Mouse (Mus musculus): ENCODE measurements around the gene Procr.

Gene Procr

DNA sequence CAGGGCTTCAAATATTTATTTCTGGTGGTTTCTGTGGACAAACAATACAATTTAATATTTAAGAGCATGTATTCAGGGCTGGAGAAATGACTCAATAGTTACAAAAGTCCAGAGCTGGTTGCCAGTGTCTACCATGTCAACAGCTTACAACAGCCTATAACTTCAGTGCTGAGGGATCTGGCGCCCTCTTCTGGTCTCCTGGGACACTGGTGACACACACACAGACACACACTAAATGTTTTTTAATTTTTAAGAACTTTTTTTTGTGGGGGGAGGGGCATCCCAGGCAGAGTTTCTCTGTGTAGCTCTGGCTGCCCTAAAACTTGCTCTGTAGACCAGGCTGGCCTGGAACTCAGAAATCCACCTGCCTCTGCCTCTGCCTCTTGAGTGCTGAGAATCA, 4.8 kb downstream of the Procr start:
- no peak for DNase-seq (ENCODE audit: low read depth, low spot score)

DNA sequence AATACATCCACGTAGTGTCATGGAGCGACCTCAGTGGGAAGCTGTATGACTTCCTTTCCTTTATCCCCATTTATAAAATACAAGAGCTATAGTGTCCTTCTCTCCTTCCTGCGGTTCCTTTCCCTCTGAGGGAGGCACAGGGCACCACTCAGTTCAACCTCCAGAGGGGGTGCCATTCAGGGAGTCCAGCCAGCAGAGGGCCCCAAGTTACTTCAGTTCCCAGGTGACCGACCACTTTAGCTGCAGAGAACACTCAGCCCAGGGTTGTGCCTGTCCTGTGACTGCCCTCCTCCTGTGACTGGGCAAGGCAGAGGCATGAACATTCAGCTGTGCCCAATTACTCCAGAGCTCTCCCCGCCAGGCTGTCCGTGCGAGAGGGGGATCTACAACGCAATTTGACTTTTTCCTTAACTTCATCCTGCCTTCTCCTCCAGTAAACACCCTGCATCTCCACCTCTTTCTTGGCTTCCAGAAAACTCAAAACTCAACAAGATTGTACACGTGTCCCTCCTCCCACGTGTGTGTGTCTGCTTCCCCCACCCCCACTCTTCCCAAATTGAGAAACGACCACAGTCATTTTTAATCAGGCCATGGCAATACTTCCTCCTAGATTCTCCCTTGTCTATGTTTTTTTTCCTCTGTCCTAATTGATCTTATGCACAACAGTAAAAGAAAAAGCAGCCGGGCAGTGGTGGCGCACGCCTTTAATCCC, 6.1 kb downstream of the Procr start:
- DNase-seq (ENCODE audit: low read depth, low spot score), result no peak

DNA sequence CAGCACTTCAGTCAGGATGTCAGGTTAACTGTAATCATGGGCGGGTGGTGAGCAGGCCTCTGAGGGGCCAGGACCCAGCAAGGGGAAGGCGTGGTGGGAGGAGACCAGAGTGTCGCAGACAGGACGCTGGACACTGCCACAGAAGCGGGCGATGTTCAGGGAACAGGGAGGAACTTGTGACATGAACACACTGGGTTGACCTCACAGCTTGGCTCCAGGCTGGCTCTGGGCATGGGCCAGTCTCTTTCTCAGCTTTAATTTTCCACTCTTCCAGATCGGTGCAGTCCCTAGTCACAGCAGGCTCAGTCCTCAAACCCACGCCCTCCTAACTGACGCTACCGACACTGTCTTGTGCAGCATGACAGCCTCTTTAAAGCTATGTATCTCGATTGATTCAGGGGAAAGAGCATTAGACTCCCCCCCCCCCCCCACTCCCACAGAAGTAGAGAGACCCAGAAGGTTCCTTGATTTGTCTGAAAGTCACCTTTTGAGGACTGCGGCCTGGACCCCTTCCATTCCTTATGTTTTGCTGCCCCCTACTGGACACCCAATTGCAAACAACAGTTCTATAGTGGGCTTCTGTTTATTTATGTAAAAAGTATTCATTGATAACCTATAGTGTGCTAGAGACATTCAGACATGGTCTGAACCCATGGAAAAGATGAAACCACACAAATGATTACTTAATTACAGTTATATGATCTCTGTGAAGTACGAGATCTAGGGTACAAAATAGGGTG, 13.9 kb downstream of the Procr start:
- DNase-seq (ENCODE audit: low read depth, low spot score), result no peak

DNA sequence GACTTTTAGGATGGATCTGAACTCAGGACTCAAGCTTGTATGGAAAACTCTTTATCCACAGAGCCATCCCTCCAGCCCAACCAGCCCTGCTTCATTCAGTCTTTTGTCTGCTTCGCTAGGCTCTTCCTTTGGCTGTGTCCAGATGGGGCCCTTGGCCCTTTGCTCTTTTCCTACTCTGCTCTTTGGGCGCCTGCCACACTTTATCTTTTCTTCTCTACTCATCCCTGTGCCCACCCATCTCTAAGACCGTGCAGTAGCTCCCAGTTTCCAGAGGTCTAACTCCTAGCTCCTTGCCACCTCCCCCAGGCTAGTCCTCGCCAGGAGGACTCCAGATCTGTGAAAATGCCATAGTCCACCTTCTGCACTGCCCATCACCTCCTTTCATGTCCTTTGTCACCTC, 22.7 kb downstream of the Procr start:
- DNase-seq (ENCODE audit: low read depth, low spot score), result no peak

DNA sequence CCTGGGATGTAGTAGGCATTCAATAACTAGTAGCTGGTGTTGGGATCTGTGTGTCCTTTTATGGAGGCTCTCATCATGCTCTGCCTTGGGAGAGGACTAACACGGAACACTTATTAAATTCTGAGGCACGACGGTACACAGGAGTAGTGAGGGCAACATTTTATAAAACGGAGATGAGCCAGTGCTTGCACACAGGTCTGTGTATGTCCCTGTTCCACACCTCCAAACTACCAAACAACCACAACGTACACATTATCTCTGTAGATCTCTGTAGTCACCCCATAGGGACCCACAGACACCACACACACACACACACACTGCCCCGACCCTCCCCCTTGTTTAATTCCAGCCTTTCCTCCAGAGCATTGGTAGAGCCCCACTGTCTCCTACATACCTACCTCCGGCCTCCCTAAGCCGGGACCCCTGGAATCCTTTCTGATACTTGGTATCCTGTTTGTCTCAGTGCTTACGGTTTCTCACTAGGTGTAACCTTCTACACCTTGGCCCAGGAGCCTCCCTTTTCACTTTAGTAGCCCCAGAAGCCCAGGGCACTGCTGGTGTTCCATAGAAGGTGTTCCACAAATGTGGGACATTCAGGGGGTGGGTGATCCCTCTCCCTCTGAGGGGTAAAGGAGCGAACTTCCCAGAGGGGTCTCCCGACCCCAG, 23.5 kb downstream of the Procr start:
- DNase-seq (ENCODE audit: low read depth, low spot score), result no peak

DNA sequence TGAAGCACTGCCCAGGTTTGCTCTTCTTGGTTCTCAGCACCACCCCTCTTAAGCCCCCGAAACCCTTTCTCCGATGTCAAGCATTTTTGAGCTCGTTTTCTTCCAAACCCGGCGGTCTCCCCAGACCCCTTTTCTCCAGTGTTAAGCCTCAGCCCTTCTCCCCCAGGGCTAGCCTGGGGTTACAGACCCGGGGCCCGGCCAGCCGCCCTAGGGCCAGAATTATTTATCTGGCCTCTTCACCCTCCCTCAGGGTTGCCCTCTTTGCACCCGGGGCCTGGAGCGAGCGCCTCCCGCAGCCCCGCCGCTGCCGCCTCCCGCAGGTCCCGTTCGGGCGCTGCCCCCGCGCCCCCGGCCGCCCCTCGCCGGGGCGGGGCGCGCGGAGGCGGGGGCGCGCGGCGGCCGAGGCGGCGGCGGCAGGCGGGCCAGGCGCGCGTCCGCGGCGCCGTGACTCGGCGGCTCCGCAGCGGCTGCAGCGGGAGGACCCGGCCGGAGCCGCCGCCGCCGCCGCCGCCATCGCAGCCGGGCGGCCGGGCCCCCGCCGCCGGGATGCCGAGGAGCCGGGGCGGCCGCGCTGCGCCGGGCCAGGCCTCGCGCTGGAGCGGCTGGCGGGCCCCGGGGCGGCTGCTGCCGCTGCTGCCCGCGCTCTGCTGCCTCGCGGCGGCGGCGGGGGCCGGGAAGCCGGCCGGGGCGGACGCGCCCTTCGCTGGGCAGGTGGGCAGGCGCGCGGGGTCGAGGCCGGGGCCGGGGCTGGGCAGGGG, 24.2 kb downstream of the Procr start, which contains the start of gene Mmp24:
TSS of gene Mmp24 (plus strand) at position 416 of the 758 bp plus-strand sequence.
- DNase-seq (ENCODE audit: low read depth, low spot score), result no peak

DNA sequence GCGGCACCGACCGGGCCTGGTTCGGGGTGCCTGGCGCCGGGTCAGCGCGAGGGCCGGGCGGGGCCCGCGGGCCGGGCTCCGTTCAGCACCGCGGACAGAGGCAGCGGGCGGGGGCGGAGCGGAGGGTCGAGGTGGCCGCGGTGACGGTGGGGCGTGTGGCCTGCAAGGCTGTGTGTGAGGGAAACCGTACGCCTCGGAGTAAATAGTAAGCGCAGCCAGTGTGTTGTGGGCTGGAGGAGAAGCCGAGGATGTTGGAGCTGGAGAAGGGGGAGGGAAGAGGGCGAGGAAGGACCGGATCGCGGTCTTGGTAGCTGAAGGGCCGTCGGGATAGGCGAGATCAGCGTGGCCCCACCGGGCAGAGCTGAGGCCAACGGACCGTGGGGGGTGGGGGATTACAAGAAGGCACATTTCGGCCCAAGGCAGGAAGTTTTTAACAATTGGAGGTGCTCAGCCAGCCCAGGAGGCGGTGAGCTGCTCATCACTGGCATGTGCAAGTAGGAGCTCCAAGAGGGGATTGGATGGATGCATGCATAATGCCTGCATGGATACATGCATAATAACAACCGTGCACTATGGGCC, 24.9 kb downstream of the Procr start:
- no peak for DNase-seq (ENCODE audit: low read depth, low spot score)

DNA sequence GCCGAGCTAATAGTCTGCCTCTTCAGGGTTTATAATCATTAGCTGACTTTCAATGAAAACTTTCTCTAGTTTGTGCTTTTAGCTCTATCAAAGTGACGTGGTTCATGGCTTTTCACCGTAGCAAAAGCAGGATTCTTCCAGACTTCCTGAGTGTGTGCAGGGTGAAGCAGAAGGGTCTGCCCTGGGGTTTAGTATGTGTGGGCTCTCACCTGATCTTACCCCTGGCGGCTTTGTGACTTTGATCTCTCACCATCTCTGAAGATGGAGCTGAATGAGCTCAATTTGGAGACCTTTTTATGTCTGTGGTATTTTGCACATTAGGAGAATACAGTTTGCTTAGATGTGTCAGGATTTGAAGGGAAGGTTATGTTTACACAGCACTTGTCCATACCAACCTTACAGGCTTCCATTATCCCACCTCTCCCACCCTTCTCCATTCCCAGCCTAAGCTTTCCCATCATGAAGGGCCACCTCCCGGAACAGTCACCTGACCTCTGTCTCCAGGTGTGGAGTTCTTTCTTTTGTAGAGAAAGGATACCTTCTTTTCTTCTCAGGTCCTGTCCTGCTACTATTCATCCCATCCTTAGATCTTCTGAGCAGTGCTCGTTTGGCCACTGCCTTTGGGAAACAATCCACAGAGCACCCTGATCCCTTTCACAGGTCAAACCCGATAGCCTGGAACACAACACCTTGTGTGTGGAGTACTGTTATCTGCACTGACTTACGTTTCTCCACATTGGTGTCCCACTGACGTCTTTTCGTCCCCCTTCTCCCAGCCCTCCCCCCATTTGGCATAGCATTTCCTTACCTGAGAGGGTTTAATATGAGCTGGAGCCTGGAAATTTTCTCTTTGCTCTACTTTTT, 26.1 kb downstream of the Procr start:
- no peak for DNase-seq (ENCODE audit: low read depth, low spot score)

DNA sequence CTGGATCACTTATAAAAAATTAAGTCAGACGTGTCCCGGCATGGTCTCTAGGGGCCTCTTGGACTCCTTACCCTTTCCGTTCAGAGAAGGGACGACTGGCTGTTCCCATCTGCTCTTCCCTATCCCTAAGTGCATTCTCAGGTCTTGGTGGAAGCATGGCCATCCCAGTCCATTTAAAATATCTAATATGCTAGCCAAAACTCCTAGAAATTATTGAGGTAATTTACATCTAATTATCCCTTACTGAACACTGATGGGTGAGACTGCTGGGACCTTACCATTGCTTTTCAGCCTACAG, 26.7 kb downstream of the Procr start:
- no peak for DNase-seq (ENCODE audit: low read depth, low spot score)

DNA sequence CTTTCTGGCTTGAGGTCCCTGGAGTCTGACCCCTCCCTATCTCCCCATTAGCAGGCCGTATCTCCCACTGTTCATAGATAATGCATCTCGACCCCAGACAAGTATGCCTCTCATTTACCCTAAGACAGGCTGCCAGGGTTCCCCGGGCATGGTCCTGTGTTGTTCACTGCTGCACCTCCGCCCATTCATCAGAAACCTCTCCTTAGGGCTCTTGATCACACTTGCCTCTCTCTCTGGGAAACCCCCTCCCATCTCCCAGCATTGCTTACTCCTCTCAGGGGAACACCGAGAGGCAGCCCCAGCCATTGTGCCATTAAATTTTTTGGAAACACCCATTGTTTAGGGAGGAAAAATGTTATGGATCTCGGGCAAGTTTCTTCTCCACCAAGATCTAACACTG, 27.1 kb downstream of the Procr start:
- no peak for DNase-seq (ENCODE audit: low read depth, low spot score)

DNA sequence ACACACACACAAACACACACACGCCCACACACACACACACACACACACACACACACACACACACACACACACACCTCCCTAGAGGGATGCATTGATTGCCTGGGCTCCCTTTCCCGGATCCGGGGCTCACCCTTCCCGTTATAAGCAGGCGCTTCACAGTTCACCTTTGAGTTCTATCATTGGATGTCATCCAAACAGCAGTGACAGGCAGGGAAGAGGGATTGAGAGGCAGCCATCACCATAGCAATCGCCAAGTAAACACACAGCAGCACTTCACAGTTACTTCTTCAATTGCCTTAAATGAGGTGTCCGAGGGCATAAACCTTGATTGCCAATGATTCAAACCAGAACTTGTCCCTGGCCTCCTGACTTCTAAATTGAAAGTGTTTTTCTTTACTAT, 28.1 kb downstream of the Procr start:
- no peak for DNase-seq (ENCODE audit: low read depth, low spot score)

DNA sequence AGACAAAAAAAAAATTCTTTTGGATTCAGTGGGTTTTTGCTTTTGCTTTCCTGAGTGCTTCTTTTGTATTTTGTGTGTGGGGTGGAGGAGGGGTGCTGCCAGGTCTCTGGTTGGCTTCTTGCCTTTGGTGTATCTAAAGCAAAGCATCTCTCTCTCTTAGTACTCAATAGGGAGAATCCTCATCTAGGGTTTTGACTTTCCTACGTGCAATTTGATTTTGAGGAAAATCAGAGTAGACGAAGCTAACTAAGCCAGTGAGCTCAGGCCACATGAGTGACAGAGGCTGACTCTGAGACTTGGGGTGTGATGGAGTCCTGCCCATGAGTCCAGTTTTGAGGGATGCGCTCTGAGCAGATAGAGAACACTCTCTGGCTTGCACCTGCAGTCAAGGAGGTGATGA, 28.6 kb downstream of the Procr start:
- DNase-seq (ENCODE audit: low read depth, low spot score), result no peak

DNA sequence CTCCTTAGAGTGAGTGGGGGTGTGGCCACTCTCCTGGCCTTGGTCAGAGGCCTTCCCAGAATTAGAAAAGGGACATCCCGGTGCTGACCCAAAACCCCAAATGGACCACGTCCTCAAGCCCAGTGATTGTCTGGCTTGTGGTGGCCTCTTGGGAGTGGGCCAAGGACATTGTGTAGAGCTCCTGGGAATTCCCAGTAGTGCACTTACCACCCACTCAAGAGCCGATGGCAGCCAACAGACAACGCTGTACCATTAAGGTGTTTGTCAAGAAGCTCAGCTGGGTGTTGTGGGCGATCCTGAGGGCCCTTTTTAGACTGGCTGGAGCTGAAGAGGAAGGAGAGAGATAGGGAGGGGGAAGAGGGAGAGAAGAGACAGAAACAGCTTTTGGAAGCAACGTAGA, 33.6 kb downstream of the Procr start:
- no peak for DNase-seq (ENCODE audit: low read depth, low spot score)

DNA sequence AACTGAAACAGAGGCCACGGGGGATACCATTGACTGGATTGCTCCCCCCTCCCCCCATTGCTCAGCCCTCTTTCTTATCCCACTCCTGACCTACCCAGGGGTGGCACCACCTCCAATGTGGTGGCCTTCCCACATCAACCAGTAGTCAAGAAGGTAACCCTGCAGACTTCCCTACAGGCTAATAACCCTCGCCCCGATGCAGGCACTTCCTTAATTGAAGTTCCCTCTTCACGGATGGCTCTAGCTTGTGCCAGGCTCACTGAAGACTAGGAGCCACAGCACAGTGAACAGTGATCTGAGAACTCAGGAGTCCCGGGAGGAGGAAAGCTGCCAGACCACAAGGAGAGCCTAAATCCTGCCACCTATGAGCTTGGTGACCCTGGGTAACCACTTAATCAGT, 36.0 kb downstream of the Procr start:
- no peak for DNase-seq (ENCODE audit: low read depth, low spot score)

DNA sequence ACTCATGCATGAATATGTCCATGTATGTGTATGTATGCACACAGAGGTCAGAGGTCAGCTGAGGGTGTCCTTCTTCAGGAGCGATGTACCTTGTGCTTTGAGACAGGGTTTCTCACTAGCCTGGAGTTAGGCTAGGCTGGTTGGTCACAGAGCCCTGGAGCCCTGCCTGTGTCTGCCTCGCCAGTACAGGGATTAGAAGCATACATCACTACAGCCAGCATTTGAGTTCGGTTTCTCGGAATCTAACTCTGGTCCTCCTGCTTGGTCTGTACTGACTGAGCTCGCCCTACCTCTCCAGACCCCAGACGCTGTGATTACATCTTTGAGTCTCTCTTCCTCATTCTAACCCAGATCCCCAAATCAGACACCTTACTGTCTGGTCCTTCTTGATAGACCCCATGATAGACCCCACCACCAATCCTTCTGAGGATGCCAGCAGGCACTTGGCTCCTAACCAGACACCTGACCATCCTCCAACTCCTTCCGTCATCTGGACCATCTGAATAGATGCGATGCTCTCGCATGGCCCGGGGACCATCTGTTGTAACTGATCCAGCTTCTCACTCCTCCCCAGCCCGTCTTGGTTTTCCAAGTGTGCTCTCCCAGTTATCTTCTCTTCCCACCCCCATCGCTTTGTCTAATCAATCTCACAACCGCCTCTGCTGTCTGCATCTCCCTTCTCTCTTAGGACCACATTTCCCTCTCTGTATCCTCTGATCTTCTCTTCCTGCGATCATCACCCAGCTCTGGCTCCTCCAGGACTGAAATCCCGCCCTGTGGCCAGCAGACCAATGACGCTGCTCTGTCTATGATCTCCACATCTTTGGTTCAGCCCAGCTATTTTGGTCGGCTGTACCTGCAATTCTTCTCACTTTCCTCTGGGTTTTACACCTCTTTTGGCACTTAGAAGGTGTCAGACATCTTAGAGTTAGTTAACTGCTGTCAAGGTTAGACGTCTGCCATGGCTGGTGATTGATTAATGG, 37.3 kb downstream of the Procr start:
- DNase-seq (ENCODE audit: low read depth, low spot score), result no peak

DNA sequence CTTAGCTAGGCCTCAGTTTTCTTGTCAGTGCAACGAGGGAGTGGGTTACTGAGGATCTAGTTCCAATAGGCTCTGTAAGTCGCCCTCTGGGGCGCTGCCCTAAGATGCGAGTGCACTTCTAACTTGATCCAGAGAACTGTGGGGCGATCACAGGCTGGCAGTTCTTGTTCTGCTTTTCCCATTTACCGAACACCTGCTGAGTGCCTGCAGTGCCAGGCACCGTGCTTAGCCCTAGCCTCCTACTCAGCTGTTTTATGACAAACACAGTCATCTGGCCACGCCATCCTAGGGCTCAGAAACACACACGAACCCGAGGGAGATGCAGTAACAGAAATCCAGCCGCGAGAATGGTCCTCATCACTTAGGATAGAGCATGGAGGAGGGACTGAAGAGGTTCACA, 42.0 kb downstream of the Procr start:
- DNase-seq (ENCODE audit: low read depth, low spot score), result no peak

DNA sequence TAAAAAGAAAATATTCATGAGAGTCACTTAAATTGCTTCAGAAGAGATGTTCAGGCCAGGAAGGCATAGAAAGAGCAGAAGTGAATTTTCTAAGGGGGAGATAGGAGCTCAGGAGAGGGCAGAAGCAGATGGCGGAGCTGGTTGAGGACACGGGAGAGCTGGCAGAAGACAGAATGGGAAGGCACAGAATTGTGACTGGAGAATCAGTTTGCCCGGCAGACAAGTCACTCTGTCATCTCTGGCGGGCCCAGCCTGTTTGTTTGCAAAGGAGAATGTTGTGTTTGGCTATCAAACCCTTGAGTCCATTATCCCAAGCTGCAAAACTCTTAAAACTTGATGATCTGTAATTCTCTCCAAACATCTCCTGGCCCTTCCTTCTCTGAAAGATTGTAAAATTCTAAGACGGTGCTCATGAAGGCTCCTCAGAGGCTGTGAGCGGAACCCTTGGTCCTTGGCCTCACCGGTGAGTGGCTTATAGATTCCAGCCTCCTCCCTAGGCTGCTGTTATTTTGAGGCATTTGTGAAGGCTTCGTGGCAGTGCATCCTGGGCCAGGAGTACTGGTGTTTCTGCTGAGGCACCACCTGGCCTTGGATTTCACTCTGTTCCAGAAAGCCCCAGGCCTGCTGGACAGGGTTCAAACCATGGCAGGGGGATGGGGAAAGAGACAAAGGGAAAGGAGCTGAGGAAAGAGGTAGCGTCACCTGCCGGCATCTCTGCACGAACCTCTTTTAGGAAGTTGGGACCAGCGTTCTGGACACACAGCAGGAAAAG, 43.9 kb downstream of the Procr start:
- no peak for DNase-seq (ENCODE audit: low read depth, low spot score)

DNA sequence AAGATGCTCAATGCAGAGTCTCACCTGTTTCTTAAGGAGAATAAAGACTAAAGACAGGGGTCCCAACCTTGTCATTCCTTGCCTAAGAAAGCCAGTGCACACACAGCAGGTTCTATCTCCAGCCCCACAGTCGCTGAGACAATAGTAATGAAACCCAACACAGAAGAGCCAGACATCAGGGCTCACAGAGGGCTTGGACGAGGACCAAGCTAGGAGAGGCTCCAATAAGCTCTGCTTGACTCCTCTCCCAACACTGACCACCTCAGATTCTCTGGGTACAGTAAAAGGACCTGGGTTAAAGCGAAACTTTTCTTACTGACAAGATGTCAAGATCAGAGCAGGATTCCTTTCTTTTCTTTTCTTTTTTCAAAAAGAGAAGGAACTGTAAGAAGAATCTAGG, 47.7 kb downstream of the Procr start:
- no peak for DNase-seq (ENCODE audit: low read depth, low spot score)

DNA sequence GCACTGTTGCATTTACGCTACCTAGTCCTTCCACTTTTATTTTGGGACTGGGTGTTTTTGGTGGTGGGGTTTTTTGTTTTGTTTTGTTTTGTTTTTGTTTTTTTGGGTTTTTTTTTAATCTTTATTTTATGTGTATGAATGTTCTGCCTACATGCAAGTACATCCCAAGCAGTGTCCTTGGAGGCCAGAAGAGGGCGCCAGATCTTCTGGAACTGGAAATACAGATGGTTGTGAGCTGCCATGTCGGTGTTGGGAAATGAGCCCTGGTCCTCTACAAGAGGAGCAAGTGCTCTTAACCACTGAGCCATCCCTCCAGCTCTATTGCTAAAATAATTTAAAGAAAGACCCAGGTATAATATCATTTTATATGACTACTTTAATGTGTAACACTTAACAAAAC, 51.8 kb downstream of the Procr start:
- no peak for DNase-seq (ENCODE audit: low read depth, low spot score)

All from WW6 (cell line).